Mouse (Mus musculus) intestine, embryonic 14.5 days (tissue): ENCODE results near the gene Smg6. TPM values are rescaled to one million over a fixed set of nuclear protein-coding genes. Genes with fewer than 3 reads are reported as not detected.

ENCODE experiments used
- ATAC-seq: fragments of 200-750 bp; cut with Nextera tagmentation; replicated peaks from 2 replicates; pipeline ENCODE4 v1.8.0; 2017; ENCODE audit warnings: low read depth, moderate number of reproducible peaks, moderate TSS enrichment, moderate library complexity; ENCODE audit not compliant: low FRiP score, low TSS enrichment
- DNase-seq: peaks from one replicate; pipeline ENCODE4 v3.0.0-alpha.2; 2018; ENCODE audit warnings: low spot score
- H3K27ac ChIP-seq: fragments of 300-500 bp; sonication (generic); 2 replicates; pipeline ENCODE4 v1.5.1; 2014; ENCODE audit warnings: low read depth, mild to moderate bottlenecking, control low read depth
- H3K27me3 ChIP-seq: fragments of 300-500 bp; sonication (generic); replicated peaks from 2 replicates; pipeline ENCODE4 v1.6.1; 2014; ENCODE audit warnings: low read length, control low read depth; ENCODE audit not compliant: control insufficient read depth, insufficient read depth
- H3K36me3 ChIP-seq: fragments of 300-500 bp; sonication (generic); 2 replicates; pipeline ENCODE4 v1.6.1; 2014; ENCODE audit warnings: low read length, control low read depth; ENCODE audit not compliant: control insufficient read depth, insufficient read depth
- H3K4me1 ChIP-seq: fragments of 300-500 bp; sonication (generic); replicated peaks from 2 replicates; pipeline ENCODE4 v1.6.1; 2014; ENCODE audit warnings: low read length, control low read depth, mixed read lengths; ENCODE audit not compliant: control insufficient read depth, insufficient read depth
- H3K4me2 ChIP-seq: fragments of 300-500 bp; sonication (generic); 2 replicates; pipeline ENCODE4 v1.6.1; 2014; ENCODE audit warnings: low read length
- H3K4me3 ChIP-seq: fragments of 300-500 bp; sonication (generic); 2 replicates; pipeline ENCODE4 v1.5.1; 2014; ENCODE audit warnings: low read depth, low read length, control low read depth, mixed read lengths
- H3K9ac ChIP-seq: fragments of 300-500 bp; sonication (generic); 2 replicates; pipeline ENCODE4 v1.6.1; 2014; ENCODE audit warnings: mild to moderate bottlenecking, low read length
- H3K9me3 ChIP-seq: fragments of 300-500 bp; sonication (generic); 2 replicates; pipeline ENCODE4 v1.6.1; 2016; ENCODE audit warnings: low read length, control low read depth; ENCODE audit not compliant: control insufficient read depth
- WGBS: fragments of 180-500 bp; shearing (Covaris S2); extraction: QIAGEN DNeasy Blood & Tissue Kit; methylation state at CpG from one replicate; pipeline ENCODE4 v1.1.7; 2014; 5-methylcytosine and 5-hydroxymethylcytosine counted together
- microRNA counts: library from miRNA; unstranded; fragments of <30 nt; microRNA quantifications from one replicate; lab custom pipeline; 2016
- microRNA-seq: library from miRNA; unstranded; fragments of <30 nt; microRNA quantifications from one replicate; pipeline ENCODE4, GENCODE M21; 2016
- polyA plus RNA-seq: library from polyadenylated mRNA; unstranded; fragments of >200 nt; fragmentation: Nextera tagmentation; extraction: Ambion mirVana; gene quantifications from 2 replicates; pipeline ENCODE4 v1.2.1, GENCODE M21; 2014

The Smg6 gene
- polyA plus RNA-seq, 1 experiment from 2014 or later = 15.3 TPM

DNA sequence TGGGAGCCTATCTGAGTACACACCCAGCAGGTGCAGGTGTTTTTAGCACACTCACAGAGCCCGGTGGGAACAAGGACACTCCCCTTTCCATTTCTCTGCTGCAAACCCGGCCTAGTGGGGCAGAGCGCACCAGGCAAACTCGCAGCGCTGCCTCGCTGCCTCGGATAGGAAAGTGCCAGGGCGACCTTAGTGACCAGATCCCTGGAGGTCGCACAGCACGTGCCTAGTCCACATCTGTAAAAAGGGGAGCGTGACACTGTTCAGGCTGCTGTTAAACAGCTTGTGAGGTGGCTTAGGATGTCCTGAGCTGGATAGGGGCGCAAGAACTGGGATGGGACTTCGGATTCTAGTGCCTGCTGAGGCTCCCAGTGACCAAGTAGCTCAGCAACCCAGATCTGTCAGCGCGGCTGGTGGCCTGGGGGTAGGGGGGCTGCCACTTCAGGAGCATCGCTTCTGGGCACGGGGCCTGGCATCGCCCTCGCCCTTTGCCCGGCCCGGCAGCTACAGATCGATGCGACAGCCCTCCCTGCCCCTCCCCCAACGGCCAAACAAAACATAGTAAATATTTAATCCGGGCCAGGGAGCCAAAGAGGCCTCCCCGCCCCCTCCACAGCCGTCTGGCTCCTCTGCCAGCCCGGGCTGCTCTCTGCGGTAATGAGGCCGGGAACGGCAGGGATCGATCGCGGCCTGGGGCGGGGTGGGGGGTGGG is 287.9 kb downstream of the Smg6 start:
- ATAC-seq = peak; percentile 73

More for the DNA sequence above, 287.9 kb downstream of the Smg6 start:
- no peaks in the 10 kb centered on the region for H3K27me3 ChIP-seq
- H3K4me2 ChIP-seq = peak overlapping the region; percentile 44
- H3K27ac ChIP-seq = peak overlapping the region; percentile 65; the same call in 1 of the 2 replicates
- peak overlapping the region; percentile 29 for H3K9ac ChIP-seq
- peak; percentile 86 for DNase-seq
- H3K4me3 ChIP-seq = peak overlapping the region; percentile 20
- H3K9me3 ChIP-seq = no peaks in the 10 kb centered on the region
- H3K36me3 ChIP-seq = no peaks in the 10 kb centered on the region
- peaks cover 20% of the 10 kb centered on the region for H3K4me1 ChIP-seq
- 7% methylated on average over 35 of the region's 35 CpGs for WGBS

MicroRNA genes within 50 kb of the gene (microRNA counts, 519-probe panel; counts per million panel counts)
- microRNA mmu-miR-132 (lab: Ali Mortazavi, UCI) (3,609 counts per million, percentile 49 among the panel's probes with 10 or more counts), microRNA mmu-miR-212 (lab: Ali Mortazavi, UCI) (not detected)

Small RNAs within 50 kb of the gene (microRNA-seq; reads per million reads assigned to microRNA genes)
- gene Mir132 = 270 reads per million, percentile 68 among the genes with 10 or more reads in this experiment
- 39.6 reads per million, percentile 51 among the genes with 10 or more reads in this experiment for gene Mir212

Other genes starting within 250 kb of the Smg6 start
- gene Pafah1b1, start 201.2 kb upstream of the Smg6 start, polyA plus RNA-seq = 58.7 and 61.8 TPM in 2 replicates
- gene Mettl16, start 155.0 kb upstream of the Smg6 start, polyA plus RNA-seq = 31.9 and 36.4 TPM in 2 replicates
- 4.4 and 5.5 TPM in 2 replicates for gene Mnt, start 94.9 kb upstream of the Smg6 start, polyA plus RNA-seq
- 6.2 and 6.7 TPM in 2 replicates for gene Sgsm2, start 28.8 kb upstream of the Smg6 start, polyA plus RNA-seq
- gene Tsr1, start 27.8 kb upstream of the Smg6 start, polyA plus RNA-seq = 64.3 and 65.9 TPM in 2 replicates
- gene Srr, start 125 bp downstream of the Smg6 start, polyA plus RNA-seq = 17.2 and 19.6 TPM in 2 replicates
- 13.0 and 14.5 TPM in 2 replicates for gene Hic1, start 243.7 kb downstream of the Smg6 start, polyA plus RNA-seq